14 mouse cellular contexts compared by ENCODE assay signal in genomic region chr16:30683986-30684385, GRCm38 (mm10).
DNase-seq lines count a peak whose midpoint lies in the region; ATAC-seq and TF ChIP-seq lines count a peak whose summit lies in the region.
"Had no signal": no experiment of that assay in that cellular context is flagged by ENCODE, and none has a peak within 500 bp of the region (broad histone marks: within the 10 kb centered on the region; RNA-seq: fewer than 3 reads in every experiment).

No protein-coding gene starts in this region.

- H3K9ac ChIP-seq in hindbrain, postnatal 0 days (replicated peaks; ENCODE audit: low read length), result no peak overlapping the region
- H3K9ac ChIP-seq in forebrain, embryonic 16.5 days (replicated peaks; ENCODE audit: low read depth, low read length), result no peak overlapping the region
- H3K9ac ChIP-seq in hindbrain, embryonic 11.5 days (ENCODE audit: low read depth, low read length), result no peak overlapping the region
- H3K9ac ChIP-seq: hindbrain, embryonic 12.5 days; limb, embryonic 13.5 days had no signal

- no peak for TF ChIP-seq CTCF in hindbrain, postnatal 0 days (IDR thresholded peaks at IDR 0.05; ENCODE audit: low read depth)

- no peak for ATAC-seq in hindbrain, postnatal 0 days
- peak; percentile 71 for ATAC-seq in forebrain, embryonic 16.5 days
- ATAC-seq in hindbrain, embryonic 11.5 days (ENCODE audit: low FRiP score), result no peak

- no peak overlapping the region for H3K4me3 ChIP-seq in hindbrain, postnatal 0 days (ENCODE audit: low read length)
- no peak overlapping the region for H3K4me3 ChIP-seq in hindbrain, embryonic 10.5 days
- no peak overlapping the region for H3K4me3 ChIP-seq in forebrain, embryonic 16.5 days (replicated peaks; ENCODE audit: low read length)
- no peak overlapping the region for H3K4me3 ChIP-seq in hindbrain, embryonic 11.5 days (ENCODE audit: low read depth, low read length)
- H3K4me3 ChIP-seq: hindbrain, embryonic 12.5 days; limb, embryonic 13.5 days; megakaryocyte, embryonic 14.5 days had no signal

- H3K36me3 ChIP-seq in hindbrain, postnatal 0 days (ENCODE audit: insufficient read depth, low read length), result no peaks in the 10 kb centered on the region
- no peaks in the 10 kb centered on the region for H3K36me3 ChIP-seq in hindbrain, embryonic 10.5 days
- H3K36me3 ChIP-seq in forebrain, embryonic 16.5 days (ENCODE audit: control insufficient read depth, insufficient read depth), result no peaks in the 10 kb centered on the region
- H3K36me3 ChIP-seq in hindbrain, embryonic 11.5 days (ENCODE audit: control insufficient read depth, insufficient read depth, low read length), result no peaks in the 10 kb centered on the region
- H3K36me3 ChIP-seq: G1E; hindbrain, embryonic 12.5 days; limb, embryonic 13.5 days had no signal

- H3K4me2 ChIP-seq in hindbrain, postnatal 0 days (ENCODE audit: low read depth, low read length), result no peak overlapping the region
- H3K4me2 ChIP-seq in forebrain, embryonic 16.5 days (ENCODE audit: low read length), result no peak overlapping the region
- H3K4me2 ChIP-seq in hindbrain, embryonic 11.5 days (replicated peaks; ENCODE audit: low read depth, low read length), result no peak overlapping the region
- H3K4me2 ChIP-seq: hindbrain, embryonic 12.5 days; limb, embryonic 13.5 days had no signal

- no peak overlapping the region for H3K27ac ChIP-seq in hindbrain, postnatal 0 days
- H3K27ac ChIP-seq in hindbrain, embryonic 10.5 days, result no peak overlapping the region
- H3K27ac ChIP-seq in forebrain, embryonic 16.5 days (ENCODE audit: low read length), result no peak overlapping the region
- H3K27ac ChIP-seq in hindbrain, embryonic 11.5 days (ENCODE audit: low read depth, low read length), result no peak overlapping the region
- H3K27ac ChIP-seq: hindbrain, embryonic 12.5 days; kidney, postnatal 0 days; limb, embryonic 13.5 days had no signal

- peak; percentile 54 for DNase-seq in adrenal gland, postnatal 14 days
- DNase-seq in adrenal gland, adult 8-10 months, result no peak
- DNase-seq in hindbrain, postnatal 0 days (ENCODE audit: low spot score), result peak; percentile 65
- DNase-seq in hindbrain, embryonic 10.5 days (ENCODE audit: low spot score), result no peak
- DNase-seq in lung, postnatal 10 days, result peak; percentile 70
- no peak for DNase-seq in thymus, postnatal 36 days
- no peak for DNase-seq in hindbrain, embryonic 11.5 days (ENCODE audit: low spot score)
- DNase-seq: thymus, postnatal 4 days had no signal

- H3K27me3 ChIP-seq in hindbrain, postnatal 0 days (ENCODE audit: insufficient read depth, low read length), result no peaks in the 10 kb centered on the region
- H3K27me3 ChIP-seq in hindbrain, embryonic 10.5 days (ENCODE audit: insufficient read depth, poor library complexity, severe bottlenecking), result no peaks in the 10 kb centered on the region
- H3K27me3 ChIP-seq in forebrain, embryonic 16.5 days (replicated peaks; ENCODE audit: control insufficient read depth, insufficient read depth, low read length), result no peaks in the 10 kb centered on the region
- no peaks in the 10 kb centered on the region for H3K27me3 ChIP-seq in hindbrain, embryonic 11.5 days (ENCODE audit: control insufficient read depth, insufficient read depth, low read length)
- H3K27me3 ChIP-seq: hindbrain, embryonic 12.5 days; limb, embryonic 13.5 days had no signal

- WGBS in hindbrain, postnatal 0 days, result 86% methylated on average over 3 of the region's 3 CpGs
- WGBS in hindbrain, embryonic 10.5 days, result 94% methylated on average over 3 of the region's 3 CpGs
- WGBS in forebrain, embryonic 16.5 days, result 76% methylated on average over 3 of the region's 3 CpGs
- 93% methylated on average over 3 of the region's 3 CpGs for WGBS in hindbrain, embryonic 11.5 days

- no peaks in the 10 kb centered on the region for H3K4me1 ChIP-seq in hindbrain, postnatal 0 days (ENCODE audit: insufficient read depth, low read length)
- H3K4me1 ChIP-seq in hindbrain, embryonic 10.5 days (replicated peaks), result peaks cover 4% of the 10 kb centered on the region; the same call in 1 of the 2 replicates
- no peaks in the 10 kb centered on the region; the same call in 1 of the 2 replicates for H3K4me1 ChIP-seq in forebrain, embryonic 16.5 days (replicated peaks; ENCODE audit: control insufficient read depth, insufficient read depth, low read length)
- H3K4me1 ChIP-seq in hindbrain, embryonic 11.5 days (replicated peaks; ENCODE audit: control insufficient read depth, insufficient read depth, low read length), result no peaks in the 10 kb centered on the region
- H3K4me1 ChIP-seq: hindbrain, embryonic 12.5 days; limb, embryonic 13.5 days had no signal

- no peaks in the 10 kb centered on the region for H3K9me3 ChIP-seq in hindbrain, postnatal 0 days (ENCODE audit: low read length)
- H3K9me3 ChIP-seq in hindbrain, embryonic 10.5 days, result no peaks in the 10 kb centered on the region
- no peaks in the 10 kb centered on the region for H3K9me3 ChIP-seq in forebrain, embryonic 16.5 days (ENCODE audit: control insufficient read depth, low read length)
- H3K9me3 ChIP-seq in hindbrain, embryonic 11.5 days (ENCODE audit: control insufficient read depth, low read length), result no peaks in the 10 kb centered on the region
- H3K9me3 ChIP-seq: G1E; hindbrain, embryonic 12.5 days had no signal

Comparison
In these comparisons a context has a peak if more than half of its experiments do, and no peak if none do; other contexts are left out.
1. DNase-seq: peak in adrenal gland, postnatal 14 days (single experiment), hindbrain, postnatal 0 days (single experiment) and lung, postnatal 10 days (single experiment); none in adrenal gland, adult 8-10 months (single experiment), hindbrain, embryonic 10.5 days (single experiment), thymus, postnatal 36 days (0 of 2) and hindbrain, embryonic 11.5 days (single experiment).